Mouse (Mus musculus) midbrain, embryonic 12.5 days (tissue): Measurements from ENCODE around the gene Espnl. TPM values are rescaled to one million over a fixed set of nuclear protein-coding genes. Genes with fewer than 3 reads are reported as not detected.

Experiments used
- ATAC-seq: fragments of 200-750 bp; cut with Nextera tagmentation; 2 replicates; pipeline ENCODE4 v1.8.0; 2017; ENCODE audit warnings: low read depth, moderate TSS enrichment, moderate library complexity; ENCODE audit not compliant: low FRiP score
- H3K27ac ChIP-seq: fragments of 300-500 bp; sonication (generic); replicated peaks from 2 replicates; pipeline ENCODE4 v1.5.1; 2016; ENCODE audit warnings: mild to moderate bottlenecking
- H3K27me3 ChIP-seq: fragments of 300-500 bp; sonication (generic); 2 replicates; pipeline ENCODE4 v1.6.1; 2016; ENCODE audit warnings: mild to moderate bottlenecking
- H3K36me3 ChIP-seq: fragments of 300-500 bp; sonication (generic); 2 replicates; pipeline ENCODE4 v1.6.1; 2016
- H3K4me1 ChIP-seq: fragments of 300-500 bp; sonication (generic); 2 replicates; pipeline ENCODE4 v1.6.1; 2016
- H3K4me2 ChIP-seq: fragments of 300-500 bp; sonication (generic); replicated peaks from 2 replicates; pipeline ENCODE4 v1.6.1; 2016; ENCODE audit warnings: mild to moderate bottlenecking, moderate library complexity
- H3K4me3 ChIP-seq: fragments of 300-500 bp; sonication (generic); 2 replicates; pipeline ENCODE4 v1.5.1; 2016; ENCODE audit warnings: mild to moderate bottlenecking
- H3K9ac ChIP-seq: fragments of 300-500 bp; sonication (generic); replicated peaks from 2 replicates; pipeline ENCODE4 v1.6.1; 2016; ENCODE audit warnings: mild to moderate bottlenecking, moderate library complexity
- H3K9me3 ChIP-seq: fragments of 300-500 bp; sonication (generic); 2 replicates; pipeline ENCODE4 v1.6.1; 2016; ENCODE audit warnings: mild to moderate bottlenecking
- WGBS: fragments of 180-500 bp; shearing (Covaris S2); methylation state at CpG from one replicate; pipeline ENCODE4 v1.1.7; 2016; 5-methylcytosine and 5-hydroxymethylcytosine counted together
- polyA plus RNA-seq: library from polyadenylated mRNA; unstranded; fragments of >200 nt; fragmentation: Nextera tagmentation; extraction: Ambion mirVana; gene quantifications from 2 replicates; pipeline ENCODE4 v1.2.1, GENCODE M21; 2016

The Espnl gene
- polyA plus RNA-seq, 1 experiment from 2014 or later, result 0.09 TPM

DNA sequence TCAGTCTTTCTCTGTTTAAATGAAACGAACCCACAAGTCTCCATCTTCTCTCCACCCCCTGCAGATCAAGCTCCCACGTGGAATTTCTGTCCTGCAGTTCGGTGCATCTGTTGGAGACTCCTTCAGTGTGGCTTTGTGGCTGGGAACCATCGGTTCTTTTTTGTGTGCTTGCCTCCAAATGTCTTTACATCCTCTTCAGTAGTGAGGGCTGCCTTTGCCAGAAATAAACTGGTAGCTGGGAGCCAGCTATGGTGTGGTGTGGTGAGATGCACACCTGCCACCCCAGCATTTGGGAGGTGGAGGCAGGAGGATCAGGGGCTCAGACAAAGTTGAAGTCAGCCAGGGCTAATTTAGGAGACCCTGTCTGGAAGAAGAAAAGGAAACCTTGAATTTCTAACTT is 10.2 kb downstream of the Espnl start:
- H3K4me1 ChIP-seq, result no peaks in the 10 kb centered on the region
- H3K27me3 ChIP-seq, result no peaks in the 10 kb centered on the region
- no peaks in the 10 kb centered on the region for H3K36me3 ChIP-seq
- WGBS, result 70% methylated on average over 4 of the region's 4 CpGs
- no peak overlapping the region for H3K9ac ChIP-seq
- no peaks in the 10 kb centered on the region for H3K9me3 ChIP-seq
- H3K27ac ChIP-seq, result no peak overlapping the region
- H3K4me2 ChIP-seq, result no peak overlapping the region
- no peak overlapping the region for H3K4me3 ChIP-seq
- no peak for ATAC-seq

DNA sequence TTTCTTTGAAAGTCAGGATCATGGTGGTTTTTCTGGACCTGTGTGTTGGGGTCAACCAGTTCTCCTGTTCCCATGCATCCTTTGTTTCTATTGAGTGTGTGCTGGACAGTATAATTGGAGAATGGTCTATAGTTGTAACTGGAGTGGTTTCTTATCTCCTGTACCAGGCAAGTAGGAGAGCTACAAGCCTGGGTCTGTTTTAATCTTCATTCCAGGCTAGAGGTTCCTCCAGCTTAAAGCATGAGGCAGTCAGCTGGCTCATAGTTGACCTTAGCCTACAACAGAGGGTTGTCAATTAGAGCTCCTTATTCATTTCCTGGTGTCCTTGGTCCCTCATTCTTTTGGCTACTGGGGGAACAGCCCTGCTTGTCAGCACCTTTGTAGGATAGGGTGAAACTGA is 11.7 kb downstream of the Espnl start:
- Histone ChIP-seq H3K27me3 (no peaks in the 10 kb centered on the region), H3K4me2 (no peak overlapping the region), H3K9me3 (no peaks in the 10 kb centered on the region), H3K4me3 (no peak overlapping the region), H3K36me3 (no peaks in the 10 kb centered on the region), H3K9ac (no peak overlapping the region), H3K4me1 (no peaks in the 10 kb centered on the region), H3K27ac (no peak overlapping the region)
- no peak for ATAC-seq

DNA sequence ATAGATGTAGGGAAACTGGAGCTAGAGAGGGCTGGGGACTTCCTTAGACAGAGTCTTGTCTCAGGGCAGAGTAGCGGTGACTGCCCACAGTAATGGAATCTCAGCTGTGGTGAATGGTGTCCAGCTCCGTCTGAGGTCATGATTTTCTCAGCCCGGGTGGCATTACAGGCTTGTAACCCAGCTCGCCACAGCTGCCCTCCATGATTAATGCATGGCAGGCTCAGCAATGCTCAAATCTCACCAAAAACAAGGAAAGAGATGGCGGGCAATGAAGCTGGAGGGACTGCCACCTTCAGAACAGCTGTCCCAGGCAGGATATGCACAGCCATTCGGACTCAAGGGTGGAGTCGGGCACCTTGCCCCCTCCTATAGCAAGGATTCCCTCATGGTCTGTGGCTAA is 15.5 kb downstream of the Espnl start:
- ATAC-seq, result no peak
- H3K36me3 ChIP-seq, result no peaks in the 10 kb centered on the region
- no peak overlapping the region for H3K4me3 ChIP-seq
- no peaks in the 10 kb centered on the region for H3K4me1 ChIP-seq
- no peak overlapping the region for H3K27ac ChIP-seq
- WGBS, result 89% methylated on average over 7 of the region's 7 CpGs
- H3K9me3 ChIP-seq, result no peaks in the 10 kb centered on the region
- H3K27me3 ChIP-seq, result peaks cover 9% of the 10 kb centered on the region
- H3K4me2 ChIP-seq, result no peak overlapping the region
- H3K9ac ChIP-seq, result no peak overlapping the region

DNA sequence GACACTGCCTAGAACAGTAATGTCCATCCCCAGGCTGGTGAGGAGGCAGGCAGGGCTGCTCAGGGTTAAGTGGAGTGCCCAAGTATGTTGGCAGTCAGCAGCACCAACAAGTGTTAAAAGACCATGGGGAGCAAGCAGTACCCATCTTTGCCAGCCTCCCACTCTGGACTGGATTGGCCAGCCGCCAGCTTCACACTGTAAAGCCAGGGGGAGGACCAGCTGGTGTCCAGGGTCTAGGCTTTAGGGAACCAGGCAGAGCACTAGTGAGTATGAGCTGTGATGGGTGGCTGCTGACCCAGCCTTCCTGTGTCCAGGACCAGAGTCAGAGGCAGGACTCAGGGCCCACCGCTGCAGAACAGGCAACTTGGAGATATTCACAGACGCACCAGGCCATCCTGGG is 22.1 kb downstream of the Espnl start:
- Histone ChIP-seq H3K4me1 (peaks cover 10% of the 10 kb centered on the region), H3K4me2 (no peak overlapping the region), H3K27ac (no peak overlapping the region), H3K9me3 (no peaks in the 10 kb centered on the region), H3K9ac (no peak overlapping the region), H3K4me3 (no peak overlapping the region), H3K27me3 (peaks cover 57% of the 10 kb centered on the region), H3K36me3 (no peaks in the 10 kb centered on the region)
- ATAC-seq, result no peak
- WGBS, result 82% methylated on average over 3 of the region's 3 CpGs

DNA sequence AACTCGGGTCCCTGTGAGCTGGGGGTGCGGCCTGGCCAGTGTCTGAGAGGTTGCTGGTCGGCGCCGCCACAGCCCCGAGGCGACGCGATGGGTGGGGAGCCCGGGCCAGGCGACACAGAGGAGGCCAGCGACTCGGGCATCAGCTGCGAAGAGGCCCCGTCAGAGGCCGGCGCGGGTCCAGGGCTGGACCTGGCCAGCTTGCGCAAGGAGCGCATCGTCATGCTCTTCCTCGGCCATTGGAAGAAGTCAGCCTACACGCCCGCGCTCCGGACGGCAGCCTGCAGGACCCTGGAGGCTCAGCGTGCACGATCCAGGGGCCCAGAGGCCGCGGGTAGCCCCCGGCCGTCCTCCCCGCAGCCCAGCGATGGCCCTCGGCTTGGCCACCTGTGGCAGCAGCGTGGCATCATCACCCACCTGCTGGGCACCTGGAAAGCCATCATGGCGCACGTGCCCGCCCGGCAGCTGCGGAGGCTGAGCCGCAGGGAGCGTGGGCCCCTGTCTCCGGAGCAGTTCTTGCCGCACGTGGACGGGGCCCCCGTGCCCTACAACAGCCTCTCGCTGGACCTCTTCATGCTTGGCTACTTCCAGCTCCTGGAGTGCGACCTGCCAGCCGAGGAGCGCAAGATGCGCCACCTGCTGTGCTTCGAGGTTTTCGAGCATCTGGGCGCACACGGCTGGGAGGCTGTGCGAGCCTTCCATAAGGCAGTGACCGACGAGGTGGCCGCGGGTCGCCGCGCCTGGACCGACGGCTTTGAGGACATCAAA is 23.2 kb downstream of the Espnl start:
- Histone ChIP-seq H3K4me1 (peaks cover 10% of the 10 kb centered on the region), H3K27me3 (peaks cover 57% of the 10 kb centered on the region), H3K36me3 (no peaks in the 10 kb centered on the region), H3K4me3 (peak overlapping the region; percentile 30), H3K9ac (0 out of 2 replicates have a peak overlapping the region, but pooled peaks have one; percentile 24), H3K4me2 (peak overlapping the region; percentile 51), H3K27ac (no peak overlapping the region), H3K9me3 (no peaks in the 10 kb centered on the region)
- no peak for ATAC-seq
- WGBS, result 4% methylated on average over 68 of the region's 68 CpGs

DNA sequence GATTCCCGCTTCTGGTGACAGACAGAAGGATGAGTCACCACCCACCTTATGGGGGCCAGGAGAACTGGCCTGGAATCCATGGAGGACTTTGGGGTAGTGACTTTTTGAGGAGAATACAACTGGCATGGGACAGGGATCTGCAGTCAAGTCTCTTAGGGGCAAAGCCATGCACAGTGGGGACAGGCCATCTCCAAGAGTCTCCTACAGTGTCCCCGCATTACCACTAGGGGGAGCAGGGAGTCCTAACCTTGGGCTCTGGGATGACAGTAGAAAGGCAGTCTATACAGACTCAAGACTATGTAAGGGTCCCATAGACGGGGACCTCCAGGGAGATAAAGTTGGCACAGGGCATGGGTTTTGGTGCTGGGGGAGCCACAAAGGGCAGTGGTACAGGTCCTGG is 25.0 kb downstream of the Espnl start:
- Histone ChIP-seq H3K4me1 (peaks cover 10% of the 10 kb centered on the region), H3K9ac (no peak overlapping the region), H3K4me2 (no peak overlapping the region), H3K9me3 (no peaks in the 10 kb centered on the region), H3K4me3 (no peak overlapping the region), H3K27ac (no peak overlapping the region), H3K36me3 (no peaks in the 10 kb centered on the region), H3K27me3 (peaks cover 53% of the 10 kb centered on the region)
- 36% methylated on average over 3 of the region's 3 CpGs for WGBS
- peak; percentile 49; the same call in 1 of the 2 replicates for ATAC-seq

DNA sequence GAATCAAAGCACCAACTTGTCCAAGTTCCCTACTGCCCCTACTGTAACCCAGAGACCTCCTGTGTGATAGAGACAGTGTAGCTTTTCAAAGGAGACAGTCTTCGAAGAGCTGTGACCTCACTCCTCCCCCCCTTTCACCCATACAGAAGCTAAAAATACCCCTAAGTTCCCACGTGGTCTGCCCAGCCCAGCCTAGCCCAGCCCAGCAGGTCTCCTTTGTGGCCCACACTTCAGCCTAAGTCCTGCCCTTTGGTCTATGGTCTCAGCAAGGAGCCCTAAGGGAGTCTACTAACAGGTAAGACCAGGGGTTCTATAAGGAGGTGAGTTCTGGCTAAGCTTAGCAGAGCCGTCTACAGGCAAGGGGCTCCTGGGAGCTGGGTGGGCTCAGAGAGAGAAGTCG is 29.0 kb downstream of the Espnl start, which contains the start of gene Klhl30:
TSS of gene Klhl30 (plus strand) at position 176 of the 400 bp plus-strand sequence.
- H3K27ac ChIP-seq, result no peak within 1 kb of the TSS
- H3K36me3 ChIP-seq, result no peaks in the 10 kb centered on the region
- no peak within 1 kb of the TSS for H3K9ac ChIP-seq
- peaks cover 13% of the 10 kb centered on the region for H3K27me3 ChIP-seq
- no peaks in the 10 kb centered on the region for H3K9me3 ChIP-seq
- H3K4me3 ChIP-seq, result no peak within 1 kb of the TSS
- WGBS, result 62% methylated on average over 4 of the region's 4 CpGs
- ATAC-seq, result no peak
- H3K4me1 ChIP-seq, result no peaks in the 10 kb centered on the region
- no peak within 1 kb of the TSS for H3K4me2 ChIP-seq

DNA sequence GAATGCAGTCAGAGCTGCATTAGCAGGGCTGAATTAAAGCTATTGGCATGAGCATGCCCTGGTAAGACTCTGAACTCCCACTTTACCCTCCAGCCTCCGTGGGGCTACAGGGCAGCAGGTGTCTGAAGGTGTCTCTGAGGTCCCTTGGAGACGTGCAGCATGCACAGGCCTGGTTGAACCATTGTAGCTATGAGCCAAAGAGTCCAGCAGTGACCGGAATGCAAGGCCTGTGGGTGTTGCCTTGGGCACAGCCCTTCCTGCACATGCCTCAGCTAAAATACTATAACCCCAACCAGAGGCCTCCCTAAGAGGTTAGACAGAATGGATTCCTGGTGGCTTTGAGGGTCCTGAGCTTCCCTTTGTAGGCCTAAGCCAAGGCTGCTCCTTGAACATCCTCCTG is 29.4 kb downstream of the Espnl start:
- ATAC-seq, result no peak
- no peaks in the 10 kb centered on the region for H3K4me1 ChIP-seq
- 73% methylated on average over 3 of the region's 3 CpGs for WGBS
- H3K36me3 ChIP-seq, result no peaks in the 10 kb centered on the region
- peaks cover 9% of the 10 kb centered on the region for H3K27me3 ChIP-seq
- no peak overlapping the region for H3K4me3 ChIP-seq
- no peak overlapping the region for H3K9ac ChIP-seq
- no peaks in the 10 kb centered on the region for H3K9me3 ChIP-seq
- H3K27ac ChIP-seq, result no peak overlapping the region
- no peak overlapping the region for H3K4me2 ChIP-seq

DNA sequence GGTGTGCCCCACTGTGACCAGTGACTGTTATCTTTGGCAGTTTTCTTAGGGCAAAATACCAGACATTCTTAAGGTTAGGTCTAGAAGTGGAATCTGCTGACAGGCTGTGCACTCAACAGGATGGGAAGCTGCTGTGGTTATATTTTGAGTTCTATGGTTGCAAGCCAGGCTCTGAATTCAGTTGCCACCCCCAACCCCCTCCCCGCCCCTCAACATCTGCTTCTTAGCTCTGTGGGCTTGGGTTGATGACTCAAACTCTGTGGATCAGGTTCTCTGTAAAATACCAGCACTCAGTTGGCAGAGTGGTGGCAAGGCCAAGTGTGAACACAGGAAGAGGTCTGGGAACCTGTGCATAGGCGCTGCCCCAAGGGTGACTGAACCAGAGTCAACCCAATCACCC is 30.4 kb downstream of the Espnl start:
- H3K4me2 ChIP-seq, result no peak overlapping the region
- no peaks in the 10 kb centered on the region for H3K27me3 ChIP-seq
- no peaks in the 10 kb centered on the region for H3K9me3 ChIP-seq
- 89% methylated on average over 2 of the region's 2 CpGs for WGBS
- ATAC-seq, result no peak
- H3K4me1 ChIP-seq, result no peaks in the 10 kb centered on the region
- H3K9ac ChIP-seq, result no peak overlapping the region
- no peak overlapping the region for H3K27ac ChIP-seq
- H3K36me3 ChIP-seq, result no peaks in the 10 kb centered on the region
- H3K4me3 ChIP-seq, result no peak overlapping the region

DNA sequence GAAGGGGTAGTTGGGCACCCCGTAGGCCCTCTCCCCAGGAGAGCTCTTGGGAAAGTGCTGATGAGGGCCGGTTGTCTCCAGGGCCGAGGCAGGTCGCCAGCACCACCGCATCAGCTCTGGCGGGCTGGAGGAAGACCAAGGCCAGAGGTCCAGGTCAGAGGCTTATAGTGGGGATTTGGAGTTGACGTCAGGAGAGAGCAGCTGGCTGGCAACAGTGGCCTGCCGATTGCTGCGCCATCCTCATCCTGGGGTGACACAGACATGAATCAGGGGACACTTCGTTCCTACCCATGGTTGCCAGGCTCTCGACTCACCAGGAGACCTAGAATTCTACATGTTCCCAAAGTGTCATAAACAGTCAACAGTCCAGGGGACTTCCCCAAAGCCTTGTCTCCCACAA is 34.2 kb downstream of the Espnl start:
- Histone ChIP-seq H3K4me1 (no peaks in the 10 kb centered on the region), H3K27ac (no peak overlapping the region), H3K9me3 (no peaks in the 10 kb centered on the region), H3K27me3 (no peaks in the 10 kb centered on the region), H3K4me2 (no peak overlapping the region), H3K36me3 (no peaks in the 10 kb centered on the region), H3K4me3 (no peak overlapping the region), H3K9ac (no peak overlapping the region)
- ATAC-seq, result no peak
- WGBS, result 86% methylated on average over 11 of the region's 11 CpGs

DNA sequence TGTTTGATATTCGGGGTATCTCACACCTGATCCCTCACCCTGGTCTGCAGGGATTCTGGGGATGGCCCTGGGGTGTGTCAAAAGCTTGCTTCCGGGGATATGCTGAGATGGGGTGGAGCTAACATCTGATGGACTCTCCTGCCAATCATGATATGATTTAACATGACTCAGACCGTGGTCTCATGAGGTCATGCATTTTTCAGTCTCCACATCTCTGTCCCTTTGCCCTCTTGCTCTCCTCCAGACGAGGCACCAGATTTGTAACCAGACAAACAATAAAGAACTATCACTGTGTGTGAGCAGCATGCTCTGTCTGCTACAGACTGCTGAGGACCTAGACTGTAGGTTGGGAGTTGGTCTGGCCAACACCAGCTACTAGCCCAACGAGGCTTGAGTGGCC is 40.2 kb downstream of the Espnl start:
- ATAC-seq, result no peak
- Histone ChIP-seq H3K27me3 (peaks cover 23% of the 10 kb centered on the region), H3K4me3 (no peak overlapping the region), H3K36me3 (no peaks in the 10 kb centered on the region), H3K4me1 (peaks cover 10% of the 10 kb centered on the region), H3K27ac (no peak overlapping the region), H3K9me3 (peaks cover 8% of the 10 kb centered on the region; the same call in 1 of the 2 replicates), H3K4me2 (no peak overlapping the region), H3K9ac (no peak overlapping the region)
- 77% methylated on average over 5 of the region's 5 CpGs for WGBS

DNA sequence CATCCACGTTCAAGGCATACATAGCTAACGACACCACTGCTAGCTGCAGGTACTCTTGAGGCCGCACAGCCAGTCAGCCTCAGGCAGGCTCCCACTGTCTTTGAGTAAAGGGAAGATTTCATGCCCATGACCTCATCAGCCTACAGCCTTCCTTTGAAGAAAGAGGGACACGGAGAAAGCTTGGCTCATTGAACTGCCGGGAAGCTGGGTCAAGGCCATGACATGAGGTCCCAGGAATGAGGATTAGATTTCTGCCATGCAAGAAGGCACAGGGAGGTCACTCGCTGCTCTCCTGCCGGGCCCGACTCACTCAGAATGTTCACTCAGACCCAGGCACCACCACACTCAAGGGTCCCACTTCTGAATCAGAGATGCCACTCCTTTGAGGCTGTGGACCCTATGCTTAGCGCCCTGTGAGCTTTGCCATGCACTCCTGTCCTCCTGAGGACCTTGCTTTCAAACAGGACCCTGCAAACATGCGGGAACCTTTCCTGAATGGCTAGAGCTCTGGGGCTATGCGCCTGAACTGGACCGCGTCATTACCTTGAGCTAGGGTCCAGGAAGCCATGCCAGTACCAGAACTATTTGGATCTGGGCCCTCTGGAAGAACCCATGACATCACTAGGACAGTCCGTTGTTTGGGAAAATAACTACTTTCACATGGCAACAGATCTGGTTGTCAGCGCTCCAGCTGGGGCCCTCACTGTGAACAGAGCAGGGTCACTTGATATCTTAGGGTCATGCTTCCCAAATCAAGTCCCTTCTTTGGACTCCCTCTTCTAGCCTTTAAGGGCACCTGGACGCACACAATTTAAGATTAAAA is 43.2 kb downstream of the Espnl start:
- ATAC-seq, result no peak
- Histone ChIP-seq H3K36me3 (peaks cover 8% of the 10 kb centered on the region), H3K4me2 (no peak overlapping the region), H3K4me1 (peaks cover 10% of the 10 kb centered on the region), H3K9me3 (peaks cover 8% of the 10 kb centered on the region; the same call in 1 of the 2 replicates), H3K4me3 (no peak overlapping the region), H3K9ac (no peak overlapping the region), H3K27me3 (peaks cover 33% of the 10 kb centered on the region), H3K27ac (no peak overlapping the region)
- WGBS, result 90% methylated on average over 16 of the region's 16 CpGs
